Mouse (Mus musculus): Measurements from ENCODE around the gene Adam20. TPM values are rescaled to one million over a fixed set of nuclear protein-coding genes. Genes with fewer than 3 reads are reported as not detected.
"Not testable (repeated sequence)": the region's sequence is repeated elsewhere in the genome, so short reads cannot be mapped to it uniquely, and the experiment has no call there.

The Adam20 gene
- not detected in 2 replicates for polyA plus RNA-seq (2014; fragmentation: Nextera tagmentation; extraction: Ambion mirVana)

- H3K27me3 ChIP-seq (ENCODE audit: insufficient read depth, low read length); DNase-seq; H3K36me3 ChIP-seq (ENCODE audit: insufficient read depth); H3K4me3 ChIP-seq (ENCODE audit: low read depth, low read length); ATAC-seq (ENCODE audit: insufficient read depth); H3K27ac ChIP-seq (ENCODE audit: low read depth); H3K9me3 ChIP-seq (ENCODE audit: low read depth, low read length); H3K4me1 ChIP-seq (ENCODE audit: insufficient read depth); H3K4me2 ChIP-seq; H3K9ac ChIP-seq: not testable (repeated sequence)
- WGBS = 73% methylated on average over 1 of the region's 1 CpGs
These were observed at the start of gene Adam20 for GRCm38 (mm10) chr8:40792973-40793372. TSS of gene Adam20 (plus strand) at chr8:40793273.

DNA sequence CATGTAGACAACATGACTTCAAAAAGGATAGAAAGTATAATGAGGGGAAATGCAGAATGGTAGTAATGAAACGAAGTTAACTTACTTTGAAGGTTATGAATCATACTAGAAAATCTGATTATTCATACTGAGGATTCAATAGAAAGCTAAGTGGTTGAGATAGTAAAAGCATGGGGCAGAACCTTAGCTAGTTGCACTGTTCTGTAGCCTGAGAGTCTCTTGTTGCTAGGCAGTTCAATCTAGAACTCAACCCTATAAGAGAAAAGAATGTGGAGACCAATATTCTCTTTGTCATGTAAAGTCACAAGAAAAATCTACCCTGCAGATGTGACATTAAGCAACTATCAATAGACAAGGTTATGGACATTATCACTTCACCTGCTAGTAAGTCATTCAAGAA lies 41.2 kb upstream of the Adam20 start, which contains the start of gene Adam25:
Adam25 (plus strand) TSS at position 301 of the 400 bp plus-strand sequence.
- H3K27me3 ChIP-seq (ENCODE audit: insufficient read depth, low read length); H3K4me2 ChIP-seq; DNase-seq; H3K4me3 ChIP-seq (ENCODE audit: low read depth, low read length); H3K36me3 ChIP-seq (ENCODE audit: insufficient read depth); H3K9ac ChIP-seq; H3K9me3 ChIP-seq (ENCODE audit: low read depth, low read length); H3K4me1 ChIP-seq (ENCODE audit: insufficient read depth); ATAC-seq (ENCODE audit: insufficient read depth); H3K27ac ChIP-seq (ENCODE audit: low read depth): not testable (repeated sequence)
- 52% methylated on average over 1 of the region's 1 CpGs for WGBS

DNA sequence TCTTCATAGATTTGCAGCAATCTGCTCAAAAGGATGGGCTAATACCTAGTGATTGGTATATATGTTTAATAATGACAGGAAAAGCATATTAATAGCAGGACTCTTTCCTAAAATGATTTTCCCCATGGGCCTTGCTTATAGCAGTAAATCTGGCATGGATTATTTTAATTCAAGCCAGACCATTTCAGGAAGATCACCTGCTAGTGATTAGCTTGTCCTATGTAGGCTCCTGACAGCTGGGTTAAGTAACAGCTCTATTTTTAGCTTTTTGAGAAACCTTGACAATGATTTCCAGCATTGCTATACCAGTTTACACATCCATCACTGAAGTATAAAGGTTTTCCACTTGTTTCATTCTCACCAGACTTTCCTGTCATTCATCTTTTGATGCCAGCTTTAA lies 9.8 kb upstream of the Adam20 start:
- Histone ChIP-seq H3K4me1 (ENCODE audit: insufficient read depth) (no peaks in the 10 kb centered on the region), H3K27ac (ENCODE audit: low read depth) (no peak overlapping the region), H3K4me3 (ENCODE audit: low read depth, low read length) (no peak overlapping the region), H3K36me3 (ENCODE audit: insufficient read depth) (no peaks in the 10 kb centered on the region), H3K9ac (no peak overlapping the region), H3K9me3 (ENCODE audit: low read depth, low read length) (no peaks in the 10 kb centered on the region), H3K4me2 (no peak overlapping the region), H3K27me3 (ENCODE audit: insufficient read depth, low read length) (no peaks in the 10 kb centered on the region)
- no peak for DNase-seq
- no peak for ATAC-seq (ENCODE audit: insufficient read depth)
- no peak for TF ChIP-seq CTCF (IDR thresholded peaks at IDR 0.05; ENCODE audit: low read depth)

DNA sequence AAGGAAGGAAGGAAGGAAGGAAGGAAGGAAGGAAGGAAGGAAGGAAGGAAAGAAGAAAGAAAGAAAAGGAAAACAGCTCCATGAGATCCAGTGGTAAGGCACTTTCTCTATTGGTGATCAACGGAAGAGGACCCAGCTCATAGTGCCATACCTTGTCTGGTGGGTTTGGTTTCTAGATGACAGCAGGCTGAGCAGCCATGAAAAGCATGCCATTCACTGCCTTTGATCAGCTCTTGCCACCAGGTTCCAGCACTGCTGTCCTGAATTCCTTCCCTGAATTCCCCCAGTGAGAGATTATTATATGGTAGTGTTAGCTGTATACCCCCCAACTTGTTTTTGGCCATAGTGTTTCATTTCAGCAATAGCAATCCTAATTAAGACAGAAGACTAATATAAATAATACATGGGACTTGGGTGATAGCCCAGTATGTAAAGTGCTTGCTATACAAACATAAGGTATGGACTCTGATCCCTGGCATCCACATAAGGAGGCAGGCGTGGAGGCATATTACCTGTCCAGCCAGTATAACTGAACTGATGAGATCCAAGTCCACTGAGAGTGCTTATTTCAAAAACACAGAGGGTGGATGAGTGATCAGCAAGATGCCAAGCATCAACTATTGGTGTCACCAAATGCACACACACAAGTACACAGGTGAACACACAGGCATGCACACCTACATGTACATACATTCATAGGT lies 10.5 kb downstream of the Adam20 start:
- H3K4me3 ChIP-seq (ENCODE audit: low read depth, low read length) = no peak overlapping the region
- H3K4me2 ChIP-seq = no peak overlapping the region
- H3K4me1 ChIP-seq (ENCODE audit: insufficient read depth) = no peaks in the 10 kb centered on the region
- H3K36me3 ChIP-seq (ENCODE audit: insufficient read depth) = no peaks in the 10 kb centered on the region
- no peak for DNase-seq
- H3K27ac ChIP-seq (ENCODE audit: low read depth) = no peak overlapping the region
- ATAC-seq (ENCODE audit: insufficient read depth) = no peak
- no peak overlapping the region for H3K9ac ChIP-seq
- TF ChIP-seq CTCF (IDR thresholded peaks at IDR 0.05; ENCODE audit: low read depth) = no peak
- H3K27me3 ChIP-seq (ENCODE audit: insufficient read depth, low read length) = no peaks in the 10 kb centered on the region
- H3K9me3 ChIP-seq (ENCODE audit: low read depth, low read length) = no peaks in the 10 kb centered on the region
- 71% methylated on average over 2 of the region's 2 CpGs for WGBS

Other genes with a start within 250 kb of the Adam20 start
- gene Adam24, start 118.2 kb upstream of the Adam20 start, polyA plus RNA-seq (2014; fragmentation: Nextera tagmentation; extraction: Ambion mirVana) = not detected in 2 replicates
- not detected in 2 replicates for gene Adam25, start 41.1 kb upstream of the Adam20 start, polyA plus RNA-seq (2014; fragmentation: Nextera tagmentation; extraction: Ambion mirVana)
- gene Adam39, start 29.7 kb downstream of the Adam20 start, polyA plus RNA-seq (2014; fragmentation: Nextera tagmentation; extraction: Ambion mirVana) = not detected in 2 replicates